Mouse (Mus musculus) thymus, adult 2 months (tissue): ENCODE data around the gene Brsk1. TPM values are rescaled to one million over a fixed set of nuclear protein-coding genes. Genes with fewer than 3 reads are reported as not detected.

Source experiments
- DNase-seq: peaks from one replicate; pipeline ENCODE4 v3.0.0; 2021
- H3K27ac ChIP-seq: fragments of 200-500 bp; 2 replicates; pipeline ENCODE4 v1.5.1; 2012; ENCODE audit warnings: low read length, control low read depth; ENCODE audit not compliant: control insufficient read depth, insufficient read depth
- H3K27me3 ChIP-seq: fragments of 200-500 bp; 2 replicates; pipeline ENCODE4 v1.6.1; 2012; ENCODE audit warnings: mild to moderate bottlenecking, low read length, moderate library complexity, mixed read lengths; ENCODE audit not compliant: control insufficient read depth, insufficient read depth
- H3K36me3 ChIP-seq: fragments of 200-500 bp; 2 replicates; pipeline ENCODE4 v1.6.1; 2012; ENCODE audit warnings: mild to moderate bottlenecking, low read length, moderate library complexity; ENCODE audit not compliant: control insufficient read depth, insufficient read depth
- H3K4me1 ChIP-seq: fragments of 200-500 bp; replicated peaks from 2 replicates; pipeline ENCODE4 v1.6.1; 2012; ENCODE audit warnings: low read length; ENCODE audit not compliant: control insufficient read depth, insufficient read depth
- H3K4me3 ChIP-seq: fragments of 200-500 bp; 2 replicates; pipeline ENCODE4 v1.5.1; 2012; ENCODE audit warnings: mild to moderate bottlenecking, low read length, control low read depth, moderate library complexity; ENCODE audit not compliant: control insufficient read depth, insufficient read depth
- CTCF ChIP-seq: fragments of 200-500 bp; IDR thresholded peaks from 2 replicates; pipeline ENCODE4 v1.5.1; 2012; ENCODE audit warnings: mild to moderate bottlenecking, control low read depth, low read length, moderate library complexity, borderline replicate concordance; ENCODE audit not compliant: control insufficient read depth, poor library complexity, insufficient read depth; ENCODE audit errors: extremely low read depth
- POLR2A ChIP-seq: fragments of 200-500 bp; IDR thresholded peaks from 2 replicates; pipeline ENCODE4 v1.6.1; 2012; ENCODE audit warnings: mild to moderate bottlenecking, low read length, control low read depth, moderate library complexity; ENCODE audit not compliant: control insufficient read depth, poor library complexity, insufficient read depth; ENCODE audit errors: extremely low read depth
- WGBS: fragments of 180-500 bp; shearing (Covaris S2); methylation state at CpG from one replicate; pipeline ENCODE4 v1.1.7; 2018; 5-methylcytosine and 5-hydroxymethylcytosine counted together
- polyA plus RNA-seq: library from polyadenylated mRNA; depleted of rRNA; stranded (reverse); fragments of >200 nt; gene quantifications from 2 replicates; pipeline ENCODE4 v1.2.3, GENCODE M21; 2012

The Brsk1 gene
- polyA plus RNA-seq, 1 experiment, result 0.71 TPM

- Histone ChIP-seq H3K27ac (peak overlapping the region; percentile 65; the same call in 1 of the 2 replicates), H3K27me3 (no peaks in the 10 kb centered on the region), H3K4me3 (no peak overlapping the region), H3K4me1 (peaks cover 13% of the 10 kb centered on the region), H3K36me3 (no peaks in the 10 kb centered on the region)
- 31% methylated on average over 2 of the region's 2 CpGs for WGBS
- no peak for DNase-seq
- no peak for TF ChIP-seq POLR2A
- TF ChIP-seq CTCF, result no peak
Observed at GRCm38 (mm10) chr7:4663742-4664141, 26.7 kb upstream of the Brsk1 start.

- no peaks in the 10 kb centered on the region for H3K36me3 ChIP-seq
Observed at GRCm38 (mm10) chr7:4666871-4667270, 23.5 kb upstream of the Brsk1 start.

GRCm38 (mm10) chr7:4668506-4668905 lies 21.9 kb upstream of the Brsk1 start:
- no peaks in the 10 kb centered on the region for H3K27me3 ChIP-seq
- no peaks in the 10 kb centered on the region for H3K36me3 ChIP-seq
- H3K4me3 ChIP-seq, result no peak overlapping the region
- TF ChIP-seq POLR2A, result no peak
- no peak for TF ChIP-seq CTCF
- H3K4me1 ChIP-seq, result peaks cover 11% of the 10 kb centered on the region
- 95% methylated on average over 8 of the region's 8 CpGs for WGBS
- no peak for DNase-seq
- H3K27ac ChIP-seq, result no peak overlapping the region

More at GRCm38 (mm10) chr7:4666871-4667270, 23.5 kb upstream of the Brsk1 start:
- WGBS, result 98% methylated on average over 5 of the region's 5 CpGs
- DNase-seq, result no peak
- Histone ChIP-seq H3K4me1 (peaks cover 11% of the 10 kb centered on the region), H3K4me3 (no peak overlapping the region), H3K27me3 (no peaks in the 10 kb centered on the region), H3K27ac (no peak overlapping the region)
- TF ChIP-seq CTCF (no peak), POLR2A (no peak)

GRCm38 (mm10) chr7:4669156-4669555 lies 21.2 kb upstream of the Brsk1 start:
- H3K4me1 ChIP-seq, result peaks cover 11% of the 10 kb centered on the region
- H3K27ac ChIP-seq, result no peak overlapping the region
- no peaks in the 10 kb centered on the region for H3K27me3 ChIP-seq
- H3K4me3 ChIP-seq, result no peak overlapping the region
- no peaks in the 10 kb centered on the region for H3K36me3 ChIP-seq
- 97% methylated on average over 9 of the region's 9 CpGs for WGBS
- no peak for DNase-seq
- TF ChIP-seq POLR2A (no peak), CTCF (no peak)

GRCm38 (mm10) chr7:4670655-4671255 lies 19.6 kb upstream of the Brsk1 start:
- TF ChIP-seq CTCF (no peak), POLR2A (no peak)
- no peak overlapping the region for H3K4me3 ChIP-seq
- H3K27ac ChIP-seq, result no peak overlapping the region
- WGBS, result 97% methylated on average over 8 of the region's 8 CpGs
- H3K4me1 ChIP-seq, result peaks cover 17% of the 10 kb centered on the region
- DNase-seq, result no peak
- no peaks in the 10 kb centered on the region for H3K36me3 ChIP-seq
- no peaks in the 10 kb centered on the region for H3K27me3 ChIP-seq

- no peak for DNase-seq
- TF ChIP-seq POLR2A, result no peak
- no peak for TF ChIP-seq CTCF
- WGBS, result 91% methylated on average over 4 of the region's 4 CpGs
- H3K27me3 ChIP-seq, result no peaks in the 10 kb centered on the region
- peaks cover 17% of the 10 kb centered on the region for H3K4me1 ChIP-seq
- no peak overlapping the region for H3K27ac ChIP-seq
- no peaks in the 10 kb centered on the region for H3K36me3 ChIP-seq
- no peak overlapping the region for H3K4me3 ChIP-seq
Observed at GRCm38 (mm10) chr7:4671956-4672355, 18.4 kb upstream of the Brsk1 start.
